Mouse (Mus musculus) forebrain, postnatal 0 days (tissue): ENCODE results near the gene Ercc6. TPM values are rescaled to one million over a fixed set of nuclear protein-coding genes. Genes with fewer than 3 reads are reported as not detected.
A peak's percentile ranks its signal among the peaks of the same experiment; 100 is the strongest.

Source experiments
- ATAC-seq: fragments of 200-750 bp; cut with Nextera tagmentation; 2 replicates; pipeline ENCODE4 v1.8.0; 2017; ENCODE audit warnings: mild to moderate bottlenecking, moderate library complexity
- DNase-seq: peaks from one replicate; pipeline ENCODE4 v3.0.0-alpha.2; 2015
- H3K27ac ChIP-seq: fragments of 300-500 bp; sonication (generic); 2 replicates; pipeline ENCODE4 v1.5.1; 2014; ENCODE audit warnings: low read depth, mild to moderate bottlenecking, antibody characterized with exemption, low read length, moderate library complexity, mixed read lengths
- H3K27me3 ChIP-seq: fragments of 300-500 bp; sonication (generic); 2 replicates; pipeline ENCODE4 v1.6.1; 2014; ENCODE audit warnings: mild to moderate bottlenecking, low read length, mixed read lengths; ENCODE audit not compliant: insufficient read depth
- H3K36me3 ChIP-seq: fragments of 300-500 bp; sonication (generic); 2 replicates; pipeline ENCODE4 v1.6.1; 2014; ENCODE audit warnings: mild to moderate bottlenecking, moderate library complexity; ENCODE audit not compliant: insufficient read depth
- H3K4me1 ChIP-seq: fragments of 300-500 bp; sonication (generic); 2 replicates; pipeline ENCODE4 v1.6.1; 2014; ENCODE audit warnings: antibody characterized with exemption; ENCODE audit not compliant: insufficient read depth
- H3K4me2 ChIP-seq: fragments of 300-500 bp; sonication (generic); 2 replicates; pipeline ENCODE4 v1.6.1; 2014; ENCODE audit warnings: low read depth, mild to moderate bottlenecking, moderate library complexity
- H3K4me3 ChIP-seq: fragments of 300-500 bp; sonication (generic); 2 replicates; pipeline ENCODE4 v1.5.1; 2014; ENCODE audit warnings: low read depth, low read length, mixed read lengths
- H3K9ac ChIP-seq: fragments of 300-500 bp; sonication (generic); 2 replicates; pipeline ENCODE4 v1.6.1; 2014; ENCODE audit warnings: mild to moderate bottlenecking
- H3K9me3 ChIP-seq: fragments of 300-500 bp; sonication (generic); 2 replicates; pipeline ENCODE4 v1.6.1; 2016; ENCODE audit warnings: low read length
- CTCF ChIP-seq: sonication (generic); IDR thresholded peaks from 2 replicates; pipeline ENCODE4 v1.5.1; 2016; ENCODE audit warnings: antibody characterized with exemption, control low read depth, low read depth
- WGBS: fragments of 180-500 bp; shearing (Covaris S2); extraction: QIAGEN DNeasy Blood & Tissue Kit; methylation state at CpG from one replicate; pipeline ENCODE4 v1.1.7; 2014; 5-methylcytosine and 5-hydroxymethylcytosine counted together
- polyA plus RNA-seq: library from polyadenylated mRNA; unstranded; fragments of >200 nt; fragmentation: Nextera tagmentation; extraction: Ambion mirVana; gene quantifications from 2 replicates; pipeline ENCODE4 v1.2.1, GENCODE M21; 2015
- total RNA-seq: library from RNA; depleted of rRNA; stranded (reverse); fragments of >200 nt; gene quantifications from 2 replicates; pipeline ENCODE4 v1.2.3, GENCODE M21; 2014

Ercc6 gene
- total and polyA plus RNA-seq, 2 experiments from 2014 or later, result 18.0 to 19.5 TPM

GRCm38 (mm10) chr14:32530896-32531295 lies 17.6 kb downstream of the Ercc6 start:
- H3K36me3 ChIP-seq, result peaks cover 26% of the 10 kb centered on the region
- 2% methylated on average over 2 of the region's 2 CpGs for WGBS
- H3K4me2 ChIP-seq, result no peak overlapping the region
- no peak overlapping the region for H3K9ac ChIP-seq
- H3K4me3 ChIP-seq, result no peak overlapping the region
- H3K27me3 ChIP-seq, result no peaks in the 10 kb centered on the region
- no peaks in the 10 kb centered on the region for H3K9me3 ChIP-seq
- no peaks in the 10 kb centered on the region for H3K4me1 ChIP-seq
- TF ChIP-seq CTCF, result peak; percentile 92
- peak; percentile 79 for DNase-seq
- no peak overlapping the region for H3K27ac ChIP-seq
- peak; percentile 81 for ATAC-seq

GRCm38 (mm10) chr14:32531371-32531770 lies 18.1 kb downstream of the Ercc6 start:
- Histone ChIP-seq H3K9me3 (no peaks in the 10 kb centered on the region), H3K9ac (no peak overlapping the region), H3K4me2 (no peak overlapping the region), H3K4me1 (no peaks in the 10 kb centered on the region; the same call in 1 of the 2 replicates), H3K4me3 (no peak overlapping the region), H3K27ac (no peak overlapping the region), H3K27me3 (no peaks in the 10 kb centered on the region), H3K36me3 (peaks cover 25% of the 10 kb centered on the region)
- TF ChIP-seq CTCF, result no peak
- ATAC-seq (no peak), DNase-seq (no peak)
- 53% methylated on average over 3 of the region's 3 CpGs for WGBS

GRCm38 (mm10) chr14:32532381-32533147 lies 19.2 kb downstream of the Ercc6 start:
- no peak for TF ChIP-seq CTCF
- ATAC-seq (peak; percentile 46; the same call in 1 of the 2 replicates), DNase-seq (no peak)
- Histone ChIP-seq H3K4me3 (no peak overlapping the region), H3K27me3 (no peaks in the 10 kb centered on the region), H3K9ac (no peak overlapping the region), H3K27ac (no peak overlapping the region), H3K4me2 (no peak overlapping the region), H3K4me1 (no peaks in the 10 kb centered on the region; the same call in 1 of the 2 replicates), H3K9me3 (no peaks in the 10 kb centered on the region), H3K36me3 (peaks cover 15% of the 10 kb centered on the region)
- WGBS, result 42% methylated on average over 7 of the region's 7 CpGs

GRCm38 (mm10) chr14:32533148-32533520 lies 19.8 kb downstream of the Ercc6 start:
- H3K27ac ChIP-seq, result no peak overlapping the region
- H3K4me2 ChIP-seq, result no peak overlapping the region
- no peak overlapping the region for H3K9ac ChIP-seq
- no peaks in the 10 kb centered on the region for H3K27me3 ChIP-seq
- 78% methylated on average over 3 of the region's 3 CpGs for WGBS
- DNase-seq (no peak), ATAC-seq (no peak)
- H3K9me3 ChIP-seq, result no peaks in the 10 kb centered on the region
- TF ChIP-seq CTCF, result no peak
- no peaks in the 10 kb centered on the region; the same call in 1 of the 2 replicates for H3K4me1 ChIP-seq
- peaks cover 13% of the 10 kb centered on the region for H3K36me3 ChIP-seq
- no peak overlapping the region for H3K4me3 ChIP-seq

- DNase-seq (no peak), ATAC-seq (no peak)
- Histone ChIP-seq H3K4me3 (no peak overlapping the region), H3K36me3 (peaks cover 9% of the 10 kb centered on the region), H3K27ac (no peak overlapping the region), H3K4me1 (no peaks in the 10 kb centered on the region; the same call in 1 of the 2 replicates), H3K4me2 (no peak overlapping the region), H3K9ac (no peak overlapping the region), H3K27me3 (no peaks in the 10 kb centered on the region), H3K9me3 (no peaks in the 10 kb centered on the region)
- no peak for TF ChIP-seq CTCF
- WGBS, result 91% methylated on average over 4 of the region's 4 CpGs
Observed at GRCm38 (mm10) chr14:32533656-32534055, 20.3 kb downstream of the Ercc6 start.

GRCm38 (mm10) chr14:32534137-32534536 lies 20.8 kb downstream of the Ercc6 start:
- Histone ChIP-seq H3K9me3 (no peaks in the 10 kb centered on the region), H3K27ac (no peak overlapping the region), H3K36me3 (0 out of 2 replicates have a peak, but pooled peaks cover 4% of the 10 kb centered on the region), H3K4me3 (no peak overlapping the region), H3K4me1 (no peaks in the 10 kb centered on the region; the same call in 1 of the 2 replicates), H3K9ac (no peak overlapping the region), H3K4me2 (no peak overlapping the region), H3K27me3 (no peaks in the 10 kb centered on the region)
- WGBS, result 74% methylated on average over 5 of the region's 5 CpGs
- ATAC-seq, result no peak
- no peak for DNase-seq
- peak; percentile 59 for TF ChIP-seq CTCF

- no peak overlapping the region for H3K4me3 ChIP-seq
- TF ChIP-seq CTCF, result no peak
- no peaks in the 10 kb centered on the region; the same call in 1 of the 2 replicates for H3K4me1 ChIP-seq
- H3K27ac ChIP-seq, result no peak overlapping the region
- WGBS, result 39% methylated on average over 9 of the region's 9 CpGs
- ATAC-seq (peak; percentile 63; the same call in 1 of the 2 replicates), DNase-seq (peak; percentile 61)
- H3K9me3 ChIP-seq, result no peaks in the 10 kb centered on the region
- H3K27me3 ChIP-seq, result no peaks in the 10 kb centered on the region
- no peak overlapping the region for H3K4me2 ChIP-seq
- H3K36me3 ChIP-seq, result peaks cover 2% of the 10 kb centered on the region
- no peak overlapping the region for H3K9ac ChIP-seq
Observed at GRCm38 (mm10) chr14:32536763-32537162, 23.4 kb downstream of the Ercc6 start.
